Mouse (Mus musculus) inflammation-experienced regulatory T-cells, adult 6 months (primary cell): ENCODE measurements around the gene Cxcr5. TPM values are rescaled to one million over a fixed set of nuclear protein-coding genes. Genes with fewer than 3 reads are reported as not detected.
A peak's percentile ranks its signal among the peaks of the same experiment; 100 is the strongest.

ENCODE experiments used
- ATAC-seq: one replicate; pipeline ENCODE4 v1.8.0; 2017
- polyA plus RNA-seq, 3 experiments: library from polyadenylated mRNA; unstranded; fragments of 100-300 nt; shearing (Covaris generic); gene quantifications; one replicate each; pipeline ENCODE4 v1.2.1; 2017

The Cxcr5 gene
- polyA plus RNA-seq, 3 experiments from 2014 or later, result 62.4 to 131 (median 115) TPM

DNA sequence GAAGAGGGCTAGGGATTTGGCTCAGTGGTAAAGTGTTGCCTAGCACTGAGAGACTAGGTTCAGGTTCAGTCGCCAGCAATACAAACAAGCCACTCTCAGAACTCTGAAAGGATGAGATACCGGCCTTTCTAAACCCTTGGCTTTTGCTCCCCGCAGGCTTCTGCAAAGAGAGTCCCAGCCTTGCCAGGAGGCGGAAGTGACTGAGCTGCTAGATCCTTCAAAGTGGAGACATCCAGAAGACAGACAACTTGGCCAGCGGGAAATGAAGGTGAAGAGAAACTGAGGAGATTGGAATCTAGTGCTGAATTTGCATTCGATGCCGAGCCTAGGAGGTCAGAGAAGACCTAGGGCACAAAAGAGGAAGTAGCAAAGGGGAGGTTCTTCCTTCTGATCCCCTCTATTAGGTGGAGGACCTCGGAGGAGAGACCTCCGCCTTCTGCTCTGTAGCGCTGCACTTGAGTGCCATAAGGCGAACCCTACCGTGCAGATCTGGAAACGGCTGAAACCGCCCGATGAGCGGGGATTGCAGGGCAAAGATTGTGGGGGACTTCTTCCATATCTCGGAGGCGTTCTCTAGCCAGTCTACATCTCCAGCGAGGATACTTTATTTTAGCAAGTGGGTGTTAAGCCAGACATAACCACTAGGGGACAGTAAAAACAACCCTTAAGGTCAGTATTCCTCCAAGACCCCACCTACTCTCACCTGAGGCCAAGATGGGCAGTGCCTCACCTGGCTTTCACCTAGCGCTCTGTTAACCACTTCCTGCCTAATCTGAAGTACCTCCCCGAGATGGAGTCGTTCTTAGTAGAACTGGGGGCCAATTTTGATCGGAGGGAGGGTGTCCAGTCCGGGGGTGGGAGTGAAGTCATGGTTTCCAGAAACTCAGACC, 84.1 kb downstream of the Cxcr5 start:
- peak; percentile 18 for ATAC-seq

- no peak for ATAC-seq
These were observed 85.7 kb downstream of the Cxcr5 start for GRCm38 (mm10) chr9:44475936-44476335.

GRCm38 (mm10) chr9:44474327-44474726, 87.3 kb downstream of the Cxcr5 start:
- ATAC-seq, result no peak

- ATAC-seq, result no peak
These were observed 88.5 kb downstream of the Cxcr5 start for GRCm38 (mm10) chr9:44473184-44473583.

DNA sequence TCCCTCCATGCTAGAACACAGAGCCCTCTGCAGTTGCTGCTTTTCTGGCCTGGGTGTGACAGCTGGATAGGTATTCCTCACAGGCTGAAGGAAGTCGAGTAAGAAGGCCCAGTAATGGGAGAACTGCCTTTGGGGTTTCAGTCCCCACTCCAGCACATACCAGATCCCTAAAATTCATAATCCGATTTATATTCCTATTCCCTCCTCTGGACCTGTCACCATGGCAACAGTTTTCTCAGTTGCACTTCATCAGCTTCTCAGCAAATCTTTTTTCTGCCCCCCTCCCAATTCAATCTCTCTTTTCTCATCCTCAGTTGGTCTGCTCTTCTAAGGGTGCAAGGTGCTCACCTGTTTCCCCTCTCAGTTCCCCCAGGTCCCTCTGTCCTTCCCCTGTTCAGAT, 92.9 kb downstream of the Cxcr5 start:
- ATAC-seq, result no peak

DNA sequence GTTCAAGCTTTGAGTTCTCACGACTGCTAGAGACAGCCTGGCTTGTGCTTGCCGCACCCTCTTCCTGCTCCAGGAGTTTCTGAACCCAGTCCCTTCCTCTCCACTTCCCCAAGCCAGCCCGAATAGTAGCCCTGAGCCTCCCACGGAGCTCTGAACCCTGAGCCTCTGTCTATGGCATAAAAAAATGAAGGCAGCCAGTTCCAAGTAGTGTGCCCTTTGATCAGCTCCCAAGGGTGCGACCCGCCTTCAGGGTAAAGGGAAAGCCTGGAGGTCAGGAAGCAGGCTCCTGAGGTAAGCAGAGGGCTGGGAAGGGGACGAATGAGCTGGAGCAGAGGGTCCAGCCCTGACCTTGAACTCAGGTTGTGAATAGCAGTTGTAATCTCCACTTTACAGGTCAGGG, 93.5 kb downstream of the Cxcr5 start:
- ATAC-seq, result no peak

DNA sequence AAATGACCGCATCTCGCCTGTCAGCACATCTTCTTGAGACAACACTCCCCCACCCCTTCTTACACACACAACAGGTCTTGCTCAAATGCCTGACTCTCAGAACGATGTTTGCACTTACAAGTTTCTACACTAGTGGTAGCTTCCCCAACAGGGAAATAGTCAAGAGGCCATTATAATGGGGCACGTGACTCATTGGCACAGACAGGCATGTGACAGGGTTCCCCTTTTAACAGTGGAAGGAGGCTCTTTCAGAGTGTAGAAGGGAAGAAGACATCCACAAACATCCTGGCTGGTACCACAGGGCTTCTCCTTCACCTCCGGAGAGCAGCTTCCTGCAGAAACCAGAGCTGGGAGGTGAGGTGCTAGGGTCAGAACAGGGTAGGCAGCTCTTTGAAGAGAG, 99.7 kb downstream of the Cxcr5 start:
- no peak for ATAC-seq

Other genes with a start within 250 kb of the Cxcr5 start
- gene C2cd2l, start 241.6 kb downstream of the Cxcr5 start, polyA plus RNA-seq, result 1 to 10 TPM; 1.7 to 3.1 (median 2.8) TPM
- gene Dpagt1, start 235.9 kb downstream of the Cxcr5 start, polyA plus RNA-seq, result 10 to 100 TPM; 11.1 to 17.6 (median 13.1) TPM
- 10 to 100 TPM; 14.3 to 61.7 (median 16.1) TPM for gene H2afx, start 227.2 kb downstream of the Cxcr5 start, polyA plus RNA-seq
- 10 to 100 TPM; 24.7 to 35.8 (median 25.4) TPM for gene Hmbs, start 217.6 kb downstream of the Cxcr5 start, polyA plus RNA-seq
- 10 to 100 TPM; 28.7 to 54.8 (median 49.8) TPM for gene Vps11, start 200.2 kb downstream of the Cxcr5 start, polyA plus RNA-seq
- gene Hyou1, start 182.4 kb downstream of the Cxcr5 start, polyA plus RNA-seq, result 10 to 100 TPM; 14.0 to 21.4 (median 18.2) TPM
- 10 to 100 TPM; 13.6 to 24.2 (median 18.2) TPM for gene Slc37a4, start 165.0 kb downstream of the Cxcr5 start, polyA plus RNA-seq
- gene Rps25, start 154.7 kb downstream of the Cxcr5 start, polyA plus RNA-seq, result 1,000 to 10,000 TPM; 2,506 to 3,849 (median 3,609) TPM
- gene Trappc4, start 154.3 kb downstream of the Cxcr5 start, polyA plus RNA-seq, result 100 to 1,000 TPM; 128 to 165 (median 154) TPM
- 10 to 100 TPM; 13.6 to 35.6 (median 25.7) TPM for gene Ccdc84, start 143.3 kb downstream of the Cxcr5 start, polyA plus RNA-seq
- gene Foxr1, start 120.7 kb downstream of the Cxcr5 start, polyA plus RNA-seq, result under 1 TPM in 2 of 3 experiments, not detected in 1; 0.17 to 0.72 TPM
- not detected for gene Upk2, start 106.9 kb downstream of the Cxcr5 start, polyA plus RNA-seq
- gene Bcl9l, start 79.1 kb downstream of the Cxcr5 start, polyA plus RNA-seq, result 10 to 100 TPM; 11.1 to 12.4 (median 12.2) TPM
- gene Ddx6, start 43.0 kb upstream of the Cxcr5 start, polyA plus RNA-seq, result 100 to 1,000 TPM in 1 of 3 experiments, 10 to 100 TPM in 2; 57.3 to 129 (median 66.8) TPM
- gene Treh, start 111.4 kb upstream of the Cxcr5 start, polyA plus RNA-seq, result not detected
- gene Phldb1, start 173.3 kb upstream of the Cxcr5 start, polyA plus RNA-seq, result under 1 TPM; 0.41 to 0.92 (median 0.58) TPM
- gene Arcn1, start 206.0 kb upstream of the Cxcr5 start, polyA plus RNA-seq, result 100 to 1,000 TPM in 1 of 3 experiments, 10 to 100 TPM in 2; 64.6 to 101 (median 67.3) TPM
- gene Ift46, start 206.0 kb upstream of the Cxcr5 start, polyA plus RNA-seq, result 10 to 100 TPM; 43.4 to 67.5 (median 47.3) TPM
- gene Tmem25, start 237.4 kb upstream of the Cxcr5 start, polyA plus RNA-seq, result under 1 TPM; 0.13 to 0.65 (median 0.46) TPM
- gene Ttc36, start 241.2 kb upstream of the Cxcr5 start, polyA plus RNA-seq, result not detected